Mouse (Mus musculus) kidney, adult 2 months (tissue): Measurements from ENCODE around the gene Snx18.

Experiments used
- CTCF ChIP-seq: fragments of 200-500 bp; conservative IDR thresholded peaks from 2 replicates; pipeline ENCODE4 v1.5.1; 2011; ENCODE audit warnings: low read depth, mild to moderate bottlenecking, control low read depth, low read length, moderate library complexity, mixed read lengths; ENCODE audit not compliant: insufficient read depth, insufficient read length
- POLR2A ChIP-seq: fragments of 200-500 bp; IDR thresholded peaks from one replicate; pipeline ENCODE4 v1.6.1; 2011; ENCODE audit warnings: low read depth, low read length, control low read depth

- TF ChIP-seq CTCF (no peak), POLR2A (no peak)
These were observed 3.9 kb upstream of the Snx18 start for GRCm38 (mm10) chr13:113622122-113622864.
